Mouse (Mus musculus) frontal cortex, postnatal 14 days (tissue): ENCODE measurements around the gene Miox.
A peak's percentile ranks its signal among the peaks of the same experiment; 100 is the strongest.

Experiments used
- DNase-seq, 2 experiments: peaks; one replicate each; pipeline ENCODE4 v3.0.0; 2022; ENCODE audit warnings: low spot score in 2 of 2

Gene Miox

DNA sequence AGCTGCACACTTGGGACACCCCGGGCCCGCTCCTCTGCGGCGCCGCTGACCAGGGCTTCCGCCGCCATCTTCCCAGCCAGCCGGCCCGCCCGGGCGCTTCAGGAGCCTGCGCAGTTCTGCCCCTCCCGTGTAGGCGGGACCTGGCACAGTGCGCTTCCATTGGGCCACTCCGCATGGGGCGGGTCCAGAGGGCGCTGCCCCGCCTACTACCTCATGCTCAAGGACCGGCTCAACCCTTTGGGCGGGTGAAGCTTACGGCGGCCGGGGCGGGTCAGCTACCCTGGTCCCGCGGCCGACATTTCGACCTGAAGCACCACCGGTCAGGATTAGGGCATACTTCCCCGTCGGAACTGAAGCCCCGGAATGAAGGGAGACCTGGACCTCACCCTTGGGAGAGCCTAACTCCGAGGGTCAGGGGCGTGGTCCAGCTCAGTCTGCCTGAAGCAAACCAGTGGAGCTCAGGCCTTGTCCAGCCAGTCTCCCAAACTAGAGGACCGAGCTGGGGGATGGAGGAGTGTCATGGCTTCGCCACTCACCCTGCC, 18.9 kb upstream of the Miox start, which contains the start of gene Sbf1:
TSS of gene Sbf1 (minus strand) at position 122 of the 542 bp plus-strand sequence.
- DNase-seq: peak; percentile 95 to 96

DNA sequence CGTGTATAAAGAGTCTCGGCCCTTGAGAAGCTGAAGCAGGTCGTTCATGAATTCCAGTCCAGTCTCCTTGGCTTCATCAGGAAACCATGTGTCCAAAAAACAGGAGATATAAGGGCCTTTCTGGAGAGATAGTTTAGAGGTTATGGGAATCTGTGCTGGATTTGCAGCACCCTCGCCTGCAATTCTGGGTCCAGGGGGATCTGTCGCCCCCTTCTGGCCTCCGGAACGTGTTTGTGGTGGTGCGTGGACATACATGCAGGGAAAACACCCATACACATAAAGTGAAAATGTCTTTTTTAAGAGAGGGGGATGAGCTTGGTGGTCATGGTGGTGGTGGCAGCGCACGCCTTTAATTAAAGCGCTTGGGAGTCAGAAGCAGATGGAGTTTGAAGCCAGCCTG, 18.1 kb upstream of the Miox start:
- DNase-seq: no peak

DNA sequence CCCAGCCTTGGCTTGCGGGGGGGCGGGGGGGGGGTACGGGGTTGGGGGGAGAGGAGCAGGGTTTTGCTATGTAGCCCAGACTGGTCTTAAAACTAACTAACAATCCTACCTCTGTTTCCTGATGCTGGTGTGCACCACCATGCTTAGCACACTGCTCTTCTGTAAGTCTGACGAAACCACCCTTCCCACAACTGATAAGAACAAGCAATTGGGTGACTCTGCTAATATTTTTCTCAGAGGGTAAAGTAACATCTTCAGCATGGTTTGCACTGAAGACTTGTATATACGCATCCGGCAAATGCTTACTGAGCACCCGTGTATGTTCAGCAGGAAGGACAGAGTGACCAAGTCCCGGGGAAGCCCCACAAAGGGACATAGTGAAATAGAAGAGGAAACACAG, 12.9 kb upstream of the Miox start:
- no peak for DNase-seq

GRCm38 (mm10) chr15:89322670-89323522, 11.3 kb upstream of the Miox start, which contains the start of gene Adm2:
Gene Adm2 (plus strand): TSS chr15:89322720.
- no peak for DNase-seq

GRCm38 (mm10) chr15:89323656-89324055, 10.5 kb upstream of the Miox start:
- no peak for DNase-seq

DNA sequence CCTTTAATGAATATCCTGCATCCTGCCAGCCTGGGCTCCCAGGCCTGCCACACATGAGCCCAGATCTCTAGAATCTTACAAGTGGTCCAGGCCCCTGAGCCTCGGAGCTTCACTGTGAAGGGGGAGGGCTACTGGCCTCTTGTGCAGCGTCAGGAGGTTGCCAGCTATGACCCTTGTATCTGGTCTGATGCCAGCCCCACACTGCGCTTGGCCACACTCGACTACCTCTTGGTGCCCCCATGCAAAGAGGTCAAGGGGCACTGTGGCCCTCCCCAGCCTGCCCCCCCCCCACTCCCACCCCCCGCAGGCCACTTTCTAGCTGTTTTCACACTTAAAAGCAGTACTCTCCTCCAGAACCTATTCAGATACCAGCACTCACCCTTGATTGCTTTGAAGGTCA, 7.8 kb upstream of the Miox start:
- no peak for DNase-seq

DNA sequence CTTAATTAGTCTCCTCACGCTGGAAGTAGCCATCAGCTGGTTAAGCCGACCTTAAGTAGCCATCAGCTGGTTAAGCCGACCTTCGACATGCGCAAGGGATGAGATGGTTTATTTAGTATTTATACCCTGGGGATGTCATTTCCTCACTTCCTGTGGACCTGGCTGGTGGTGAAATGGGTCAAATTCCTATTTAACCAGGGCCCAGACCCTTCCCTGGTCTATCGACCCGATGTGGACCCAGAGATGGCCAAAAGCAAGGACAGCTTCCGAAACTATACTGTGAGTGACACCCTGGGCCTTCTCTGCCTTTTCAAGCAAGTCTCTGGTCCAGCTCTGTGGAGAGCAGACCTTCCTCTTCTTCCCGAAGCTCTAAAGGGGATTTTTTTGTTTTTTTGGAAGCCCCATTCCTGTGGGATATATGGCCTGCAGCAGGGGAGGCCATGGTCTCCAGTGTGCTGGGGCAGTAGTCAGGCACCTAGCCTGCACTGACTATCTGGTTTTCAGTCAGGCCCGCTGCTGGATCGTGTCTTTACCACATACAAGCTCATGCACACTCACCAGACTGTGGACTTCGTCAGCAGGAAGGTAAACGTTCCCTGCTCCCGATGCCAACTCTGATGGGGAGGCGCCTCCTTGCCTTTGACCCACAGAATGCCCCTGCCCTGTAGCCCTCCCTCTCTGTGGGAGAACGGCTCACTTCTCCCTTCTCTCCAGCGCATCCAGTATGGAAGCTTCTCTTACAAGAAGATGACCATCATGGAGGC, 758 bp downstream of the Miox start:
- no peak for DNase-seq

- DNase-seq: no peak
Observed at GRCm38 (mm10) chr15:89336422-89336821, 2.2 kb downstream of the Miox start.

- no peak for DNase-seq
Observed at GRCm38 (mm10) chr15:89339696-89340095, 5.5 kb downstream of the Miox start.

- no peak for DNase-seq
Observed at GRCm38 (mm10) chr15:89340136-89340535, 5.9 kb downstream of the Miox start.

- no peak for DNase-seq
Observed at GRCm38 (mm10) chr15:89341678-89342077, 7.5 kb downstream of the Miox start.

GRCm38 (mm10) chr15:89343325-89343724, 9.1 kb downstream of the Miox start:
- no peak for DNase-seq

DNA sequence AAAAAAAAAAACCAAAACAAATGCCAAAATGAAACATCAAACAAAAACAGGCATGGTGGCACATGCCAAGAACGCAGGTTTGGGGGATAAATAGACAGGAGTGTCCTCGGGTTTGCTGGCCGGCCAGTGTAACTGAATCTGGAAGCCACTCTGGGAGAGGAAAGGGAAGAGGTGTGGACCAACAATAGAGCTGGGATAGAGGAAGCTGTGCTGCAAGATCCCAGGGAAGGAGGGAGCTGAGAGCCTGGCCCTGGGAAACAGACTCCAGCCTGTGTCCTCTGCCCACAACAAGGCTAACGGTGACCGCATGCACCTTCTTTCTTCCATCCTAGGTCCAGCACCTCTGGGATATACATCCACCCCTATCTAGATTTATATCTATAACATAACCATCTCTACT, 16.2 kb downstream of the Miox start:
- no peak for DNase-seq

DNA sequence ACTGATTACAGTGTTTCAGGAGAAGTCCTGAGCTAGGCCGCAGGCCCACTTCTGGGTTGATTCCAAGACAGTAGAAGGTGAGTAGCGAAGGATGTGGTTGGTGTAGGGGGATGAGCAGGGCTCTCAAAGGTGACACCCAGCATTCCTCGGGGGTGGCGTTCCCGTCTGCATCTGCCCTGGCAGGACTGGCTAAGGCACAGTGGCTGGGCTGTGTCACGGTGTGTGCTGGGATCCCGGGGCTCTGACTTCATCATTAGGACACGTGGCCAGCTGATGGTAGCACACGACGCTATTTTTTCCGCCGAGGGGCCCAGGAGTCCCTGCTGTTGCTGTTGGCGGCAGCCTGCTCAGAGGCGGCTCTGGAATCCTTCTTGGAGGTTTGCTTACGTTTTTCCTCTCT, 17.1 kb downstream of the Miox start:
- no peak for DNase-seq

GRCm38 (mm10) chr15:89352054-89352453, 17.9 kb downstream of the Miox start:
- DNase-seq: no peak

- DNase-seq: no peak
Observed at GRCm38 (mm10) chr15:89352795-89353194, 18.6 kb downstream of the Miox start.

- no peak for DNase-seq
Observed at GRCm38 (mm10) chr15:89353837-89354236, 19.6 kb downstream of the Miox start.

GRCm38 (mm10) chr15:89354455-89354854, 20.3 kb downstream of the Miox start:
- no peak for DNase-seq

DNA sequence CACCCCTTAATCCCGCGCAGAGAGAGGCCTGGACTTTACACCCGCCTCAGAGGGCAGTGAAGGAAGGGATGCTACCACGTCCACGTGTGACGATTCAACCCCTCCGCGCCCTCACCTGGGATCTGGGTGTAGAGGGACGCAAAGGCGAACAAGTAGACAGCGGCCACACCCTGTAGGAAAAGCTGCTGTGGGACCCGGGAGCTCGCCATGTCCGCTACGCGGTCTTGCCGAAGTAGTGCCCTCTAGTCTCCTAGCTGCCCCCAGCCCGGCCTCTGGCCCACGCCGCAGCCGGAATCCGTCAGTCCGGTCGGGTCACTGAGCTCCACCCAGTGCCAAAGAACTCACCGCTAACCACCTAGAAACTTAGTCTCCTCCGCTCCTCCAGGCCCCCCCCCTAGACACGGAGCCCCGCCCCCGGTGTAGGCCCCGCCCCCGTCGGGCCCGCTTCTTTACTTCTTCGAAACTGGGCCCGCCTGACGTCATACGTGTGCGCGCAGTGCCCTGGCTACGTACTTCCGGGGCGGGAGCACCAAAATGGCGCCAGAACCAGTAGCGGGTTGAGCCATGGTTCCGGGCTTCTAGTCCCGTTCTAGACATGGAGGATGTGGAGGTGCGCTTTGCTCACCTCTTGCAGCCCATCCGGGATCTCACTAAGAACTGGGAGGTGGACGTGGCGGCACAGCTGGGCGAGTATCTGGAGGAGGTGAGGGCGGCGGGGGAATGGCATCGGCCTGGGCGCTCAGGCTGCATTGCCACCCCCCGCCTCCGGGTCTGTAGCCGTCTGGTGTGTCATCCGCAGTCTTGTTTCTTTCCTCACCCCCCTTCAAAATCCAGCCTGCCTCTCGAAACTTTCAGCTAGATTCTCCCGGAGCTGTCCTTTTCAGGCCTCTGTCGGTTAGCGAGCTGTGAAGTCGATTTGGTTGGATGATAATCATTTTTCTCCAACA, 21.3 kb downstream of the Miox start, which contains the start of the genes Lmf2 and Ncaph2:
TSS of gene Lmf2 (minus strand) at position 419 of the 947 bp plus-strand sequence.
TSS of gene Ncaph2 (plus strand) at position 479 of the 947 bp plus-strand sequence.
- DNase-seq: peak; percentile 86 to 92

GRCm38 (mm10) chr15:89356372-89356771, 22.2 kb downstream of the Miox start:
- peak; percentile 51 to 60 for DNase-seq

DNA sequence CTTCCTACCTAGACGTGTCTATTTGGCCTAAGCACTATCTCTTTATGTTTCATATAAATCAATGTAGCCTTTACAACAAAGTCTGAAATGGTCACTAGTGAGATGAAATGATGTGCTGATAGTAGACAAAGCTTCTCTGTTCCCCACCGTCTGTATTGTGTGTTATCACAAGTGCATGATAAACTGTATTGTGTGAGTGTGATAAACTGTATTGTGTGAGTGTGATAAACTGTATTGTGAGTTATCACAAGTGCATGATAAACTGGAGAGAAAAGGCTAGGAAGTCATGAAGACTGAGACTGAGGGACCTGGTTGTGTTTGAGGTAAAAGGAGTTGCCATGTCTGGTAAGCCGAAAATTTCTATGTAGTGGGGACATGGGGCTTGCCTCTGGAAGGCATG, 24.6 kb downstream of the Miox start:
- no peak for DNase-seq
